Mouse (Mus musculus) T-cell, adult 2 months (primary cell): Measurements from ENCODE around the gene Nfkbia.

Experiments used
- DNase-seq: peaks from one replicate; pipeline ENCODE4 v3.0.0; 2022; ENCODE audit warnings: low spot score

Gene Nfkbia

DNA sequence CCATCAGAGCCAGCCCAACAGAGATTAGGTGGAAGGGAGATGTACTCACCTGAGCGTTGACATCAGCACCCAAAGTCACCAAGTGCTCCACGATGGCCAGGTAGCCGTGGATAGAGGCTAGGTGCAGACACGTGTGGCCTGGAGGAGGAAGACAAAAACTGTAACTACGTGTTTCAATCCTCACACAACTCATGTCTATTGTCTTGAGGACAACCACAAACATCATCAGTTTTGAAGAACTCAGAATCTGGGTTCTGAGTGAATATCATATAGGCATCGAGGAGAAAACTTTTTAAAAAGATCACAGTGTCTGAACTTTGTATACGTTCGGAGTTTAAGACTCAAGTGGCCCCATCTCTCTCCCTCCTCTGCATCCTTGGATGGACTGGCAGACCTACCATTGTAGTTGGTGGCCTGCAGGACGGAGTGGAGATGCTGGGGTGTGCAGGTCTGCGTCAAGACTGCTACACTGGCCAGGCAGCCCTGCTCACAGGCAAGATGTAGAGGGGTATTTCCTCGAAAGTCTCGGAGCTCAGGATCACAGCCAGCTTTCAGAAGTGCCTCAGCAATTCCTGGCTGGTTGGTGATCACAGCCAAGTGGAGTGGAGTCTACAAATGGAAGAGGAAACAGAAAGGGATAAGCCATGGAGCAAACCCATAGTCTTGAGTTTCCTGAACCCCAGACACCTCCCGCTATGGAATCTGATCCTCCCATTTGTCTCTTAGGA, 1.6 kb downstream of the Nfkbia start:
- DNase-seq, result peak; percentile 27

- DNase-seq, result peak; percentile 13
Measured at GRCm38 (mm10) chr12:55489986-55490721, 2.3 kb downstream of the Nfkbia start.

GRCm38 (mm10) chr12:55488661-55489447, 3.6 kb downstream of the Nfkbia start:
- DNase-seq, result peak; percentile 85

GRCm38 (mm10) chr12:55487843-55488660, 4.4 kb downstream of the Nfkbia start:
- peak; percentile 34 for DNase-seq

DNA sequence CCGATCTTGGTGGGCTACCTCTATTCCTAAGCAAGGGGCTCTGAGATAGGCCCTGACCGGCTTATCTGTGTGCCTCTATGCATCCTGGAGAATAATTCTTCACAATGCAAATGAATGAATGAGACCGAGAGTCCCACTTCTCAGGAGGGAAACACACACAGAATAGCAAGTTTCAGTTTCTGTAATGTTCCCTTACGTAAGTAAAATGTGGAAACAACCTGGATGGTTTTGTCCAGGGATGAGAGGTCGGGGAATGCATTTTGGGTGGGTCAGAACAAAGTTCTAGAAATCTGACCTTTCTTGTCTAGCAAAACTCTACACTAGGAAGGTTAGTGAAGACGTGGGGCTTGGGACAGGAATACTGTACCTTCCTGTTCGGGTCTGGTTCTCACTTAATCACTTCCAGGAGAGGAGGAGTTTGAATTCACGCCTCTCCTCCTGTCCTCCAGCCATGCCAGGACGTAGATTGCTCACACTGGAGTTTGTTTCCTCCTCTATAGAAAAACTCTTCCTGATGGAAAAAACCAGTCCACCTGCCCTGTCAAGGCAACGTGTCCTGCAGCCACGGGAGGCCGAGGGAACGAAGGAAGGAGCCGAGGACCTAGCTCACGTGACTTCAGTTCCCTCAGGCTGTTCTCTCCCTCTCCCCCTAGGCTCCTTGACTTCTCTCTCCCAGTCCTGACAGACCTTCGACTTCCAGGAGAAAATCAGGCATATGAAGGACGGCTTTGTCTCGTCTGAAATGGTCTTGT, 5.3 kb downstream of the Nfkbia start:
- no peak for DNase-seq

GRCm38 (mm10) chr12:55484800-55485199, 7.6 kb downstream of the Nfkbia start:
- DNase-seq, result no peak

GRCm38 (mm10) chr12:55484079-55484774, 8.2 kb downstream of the Nfkbia start:
- no peak for DNase-seq

GRCm38 (mm10) chr12:55483591-55483990, 8.9 kb downstream of the Nfkbia start:
- DNase-seq, result no peak

- DNase-seq, result peak; percentile 38
Measured at GRCm38 (mm10) chr12:55482732-55483131, 9.7 kb downstream of the Nfkbia start.

DNA sequence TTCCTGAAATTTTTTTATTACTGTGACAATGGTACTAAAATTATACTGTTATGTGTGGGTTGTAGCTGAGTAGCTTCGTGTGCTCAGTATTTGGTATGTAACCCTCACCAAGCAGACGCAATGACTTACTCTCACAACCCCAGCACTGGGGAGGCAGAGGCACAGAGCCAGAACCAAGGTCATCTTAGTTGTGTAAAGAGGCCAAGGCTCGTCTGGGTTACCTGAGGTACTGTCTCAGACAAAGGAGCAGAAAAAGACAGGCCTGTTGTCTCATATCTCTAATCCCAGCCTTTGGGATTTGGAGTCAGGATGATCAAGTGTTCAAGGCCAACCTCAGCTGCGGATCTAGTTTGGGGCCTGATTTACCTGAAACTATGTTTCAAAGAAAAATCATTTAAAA, 10.7 kb downstream of the Nfkbia start:
- no peak for DNase-seq

- no peak for DNase-seq
Measured at GRCm38 (mm10) chr12:55480471-55481153, 11.8 kb downstream of the Nfkbia start.

DNA sequence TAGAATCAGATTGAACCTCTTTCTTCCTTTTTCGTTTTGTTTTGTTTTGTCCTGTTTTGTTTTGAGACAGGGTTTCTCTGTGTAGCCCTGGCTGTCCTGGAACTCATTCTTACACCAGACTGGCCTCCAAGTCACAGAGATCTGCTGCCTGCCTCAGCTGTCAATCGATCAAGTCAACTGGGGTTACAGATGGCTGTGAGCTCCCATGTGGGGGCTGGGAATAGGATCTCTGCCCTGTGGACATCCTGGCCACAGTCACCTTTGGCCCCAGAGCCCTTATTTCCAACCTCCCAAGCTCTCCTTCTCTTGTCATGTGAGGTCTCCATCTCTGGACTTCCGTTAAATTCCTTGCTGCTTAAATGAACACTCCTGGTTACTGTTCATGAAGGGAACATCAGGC, 13.5 kb downstream of the Nfkbia start:
- DNase-seq, result no peak

DNA sequence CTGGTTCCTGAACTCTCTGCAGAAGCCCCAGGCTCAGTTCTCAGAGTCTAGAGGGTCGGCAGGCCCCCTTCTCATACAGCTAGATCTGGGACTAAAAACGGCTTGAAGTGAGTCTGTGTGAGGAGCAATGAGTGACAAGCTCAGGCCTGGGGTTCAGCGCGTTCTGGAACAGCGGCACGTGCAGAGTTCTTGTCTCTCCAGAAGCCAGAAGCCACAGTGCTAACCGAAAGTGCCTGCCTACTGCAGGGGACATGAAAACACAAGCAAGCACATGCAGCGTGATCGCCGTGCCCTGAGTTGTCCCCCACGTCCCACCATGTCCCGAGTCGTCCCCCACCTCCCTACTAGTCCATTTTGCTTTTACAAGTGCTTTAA, 18.3 kb downstream of the Nfkbia start:
- DNase-seq, result peak; percentile 10

DNA sequence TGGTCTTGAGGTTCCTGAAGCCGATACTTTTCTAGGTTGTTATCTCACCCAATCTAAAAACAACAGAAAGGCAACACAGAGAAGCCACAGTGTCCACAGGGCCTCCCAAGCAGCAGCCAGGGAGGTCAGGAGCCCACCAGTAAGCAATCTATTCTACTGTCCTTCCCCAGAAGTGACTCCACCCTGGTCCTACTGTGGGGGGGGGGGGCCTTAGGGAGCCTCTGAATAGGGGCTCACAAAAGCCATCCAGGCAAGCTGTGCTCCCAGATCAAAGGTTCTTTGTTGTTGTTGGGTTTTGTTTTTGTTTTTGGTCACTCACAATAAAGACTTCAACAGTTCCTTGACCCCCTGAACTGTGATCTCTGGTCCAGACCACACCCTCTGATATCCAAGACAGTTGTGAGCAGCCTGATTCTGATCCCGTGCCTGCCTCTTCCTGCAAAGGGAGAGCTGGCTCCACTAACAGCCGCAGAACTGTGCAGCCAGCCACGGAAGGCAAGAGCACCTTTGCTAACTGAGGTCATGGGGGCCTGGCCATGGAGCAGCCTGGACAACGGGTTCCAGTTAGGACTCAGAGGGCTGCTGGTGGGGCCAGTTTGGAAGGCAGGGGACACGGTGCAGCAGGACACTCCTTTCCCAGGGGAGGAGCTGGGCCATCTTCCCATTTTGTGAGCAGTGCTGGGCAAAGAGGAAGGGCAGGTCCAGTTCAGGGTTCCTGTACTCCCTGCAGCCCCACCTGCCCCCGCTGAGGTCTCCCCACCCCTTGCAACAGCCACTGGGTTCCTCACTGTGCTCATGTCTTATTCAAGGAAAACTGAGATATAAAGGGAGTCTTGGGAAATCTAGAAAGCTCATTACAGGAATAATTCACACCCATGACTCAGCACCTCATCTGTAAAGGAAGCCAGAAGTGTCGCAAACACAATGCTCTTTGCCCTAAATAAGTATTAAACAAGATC, 18.9 kb downstream of the Nfkbia start:
- no peak for DNase-seq

GRCm38 (mm10) chr12:55471344-55471743, 21.1 kb downstream of the Nfkbia start:
- no peak for DNase-seq

- DNase-seq, result no peak
Measured at GRCm38 (mm10) chr12:55470442-55470841, 22.0 kb downstream of the Nfkbia start.

DNA sequence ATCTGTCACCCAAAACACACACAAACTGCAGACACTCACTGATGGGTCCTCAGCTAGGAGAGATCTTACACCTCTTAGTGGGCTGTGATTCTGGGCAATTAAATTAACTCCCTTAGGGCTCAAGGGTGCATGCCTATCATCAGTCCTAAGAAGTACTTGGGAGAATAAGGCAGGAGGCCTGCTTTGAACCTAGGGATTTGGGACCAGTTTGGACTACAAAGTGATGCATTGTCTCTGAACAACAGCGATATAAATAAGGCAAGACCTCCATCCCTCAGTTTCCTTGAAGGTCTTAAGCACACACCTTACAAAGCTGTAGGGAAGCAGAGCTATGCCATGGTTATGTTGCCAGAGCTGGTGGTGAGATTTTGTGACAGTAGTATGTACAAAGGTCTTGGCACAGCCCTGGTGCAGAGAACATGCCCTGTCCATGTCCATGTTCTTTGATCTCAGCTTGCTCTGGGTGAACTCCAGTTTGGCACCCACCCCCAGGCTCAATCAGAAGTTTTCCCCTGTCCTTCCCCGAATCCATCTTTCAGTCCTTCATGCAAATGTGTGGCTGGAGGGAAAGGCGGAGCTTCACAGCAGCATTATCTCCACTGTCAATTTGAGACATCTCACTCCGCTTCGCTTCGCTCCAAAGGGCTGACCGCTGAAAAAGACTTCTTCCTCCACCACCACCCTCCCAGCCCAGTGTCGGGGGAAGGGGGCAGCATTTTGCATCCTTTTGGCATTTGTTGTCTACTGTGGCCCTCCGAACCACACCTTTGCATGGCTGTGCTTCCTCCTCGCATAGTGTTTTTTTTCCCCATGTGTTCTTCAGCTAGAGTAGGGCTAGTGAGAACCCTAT, 24.9 kb downstream of the Nfkbia start:
- DNase-seq, result no peak

GRCm38 (mm10) chr12:55466816-55467215, 25.6 kb downstream of the Nfkbia start:
- DNase-seq, result no peak
